Mouse (Mus musculus) midbrain, postnatal 0 days (tissue): ENCODE measurements around the gene Prrt1. TPM values are rescaled to one million over a fixed set of nuclear protein-coding genes. Genes with fewer than 3 reads are reported as not detected.

Experiments
- ATAC-seq: fragments of 200-750 bp; cut with Nextera tagmentation; 2 replicates; pipeline ENCODE4 v1.8.0; 2017; ENCODE audit warnings: moderate number of reproducible peaks, mild to moderate bottlenecking, moderate TSS enrichment, moderate library complexity; ENCODE audit not compliant: low FRiP score
- DNase-seq: peaks from one replicate; pipeline ENCODE4 v3.0.0-alpha.2; 2015; ENCODE audit warnings: low spot score
- H3K27ac ChIP-seq: fragments of 300-500 bp; sonication (generic); 2 replicates; pipeline ENCODE4 v1.5.1; 2014; ENCODE audit warnings: low read depth, mild to moderate bottlenecking, low read length, mixed read lengths
- H3K27me3 ChIP-seq: fragments of 300-500 bp; sonication (generic); 2 replicates; pipeline ENCODE4 v1.6.1; 2014; ENCODE audit warnings: low read length, control low read depth, mixed read lengths; ENCODE audit not compliant: insufficient read depth
- H3K36me3 ChIP-seq: fragments of 300-500 bp; sonication (generic); 2 replicates; pipeline ENCODE4 v1.6.1; 2014; ENCODE audit warnings: low read length, control low read depth, mixed read lengths; ENCODE audit not compliant: insufficient read depth
- H3K4me1 ChIP-seq: fragments of 300-500 bp; sonication (generic); 2 replicates; pipeline ENCODE4 v1.6.1; 2014; ENCODE audit warnings: mild to moderate bottlenecking, control low read depth, antibody characterized with exemption, low read length, mixed read lengths; ENCODE audit not compliant: insufficient read depth
- H3K4me2 ChIP-seq: fragments of 300-500 bp; sonication (generic); 2 replicates; pipeline ENCODE4 v1.6.1; 2014; ENCODE audit warnings: low read depth, mild to moderate bottlenecking, low read length, mixed read lengths; ENCODE audit not compliant: poor library complexity, severe bottlenecking
- H3K4me3 ChIP-seq: fragments of 300-500 bp; sonication (generic); 2 replicates; pipeline ENCODE4 v1.5.1; 2014; ENCODE audit warnings: low read depth, mild to moderate bottlenecking, low read length, moderate library complexity
- H3K9ac ChIP-seq: fragments of 300-500 bp; sonication (generic); replicated peaks from 2 replicates; pipeline ENCODE4 v1.6.1; 2014; ENCODE audit warnings: mild to moderate bottlenecking, low read length, moderate library complexity, mixed read lengths; ENCODE audit not compliant: poor library complexity, severe bottlenecking
- H3K9me3 ChIP-seq: fragments of 300-500 bp; sonication (generic); 2 replicates; pipeline ENCODE4 v1.6.1; 2016; ENCODE audit warnings: low read length, control low read depth
- CTCF ChIP-seq: IDR thresholded peaks from 2 replicates; pipeline ENCODE4 v1.5.1; 2016; ENCODE audit warnings: antibody characterized with exemption, mild to moderate bottlenecking
- WGBS: fragments of 180-500 bp; shearing (Covaris S2); extraction: QIAGEN DNeasy Blood & Tissue Kit; methylation state at CpG from one replicate; pipeline ENCODE4 v1.1.7; 2014; 5-methylcytosine and 5-hydroxymethylcytosine counted together
- polyA plus RNA-seq: library from polyadenylated mRNA; unstranded; fragments of >200 nt; fragmentation: Nextera tagmentation; extraction: Ambion mirVana; gene quantifications from 2 replicates; pipeline ENCODE4 v1.2.1, GENCODE M21; 2015
- total RNA-seq: library from RNA; depleted of rRNA; stranded (reverse); fragments of >200 nt; gene quantifications from 2 replicates; pipeline ENCODE4 v1.2.3, GENCODE M21; 2014

Prrt1 gene
- total and polyA plus RNA-seq, 2 experiments from 2014 or later: 9.1 to 14.0 TPM

DNA sequence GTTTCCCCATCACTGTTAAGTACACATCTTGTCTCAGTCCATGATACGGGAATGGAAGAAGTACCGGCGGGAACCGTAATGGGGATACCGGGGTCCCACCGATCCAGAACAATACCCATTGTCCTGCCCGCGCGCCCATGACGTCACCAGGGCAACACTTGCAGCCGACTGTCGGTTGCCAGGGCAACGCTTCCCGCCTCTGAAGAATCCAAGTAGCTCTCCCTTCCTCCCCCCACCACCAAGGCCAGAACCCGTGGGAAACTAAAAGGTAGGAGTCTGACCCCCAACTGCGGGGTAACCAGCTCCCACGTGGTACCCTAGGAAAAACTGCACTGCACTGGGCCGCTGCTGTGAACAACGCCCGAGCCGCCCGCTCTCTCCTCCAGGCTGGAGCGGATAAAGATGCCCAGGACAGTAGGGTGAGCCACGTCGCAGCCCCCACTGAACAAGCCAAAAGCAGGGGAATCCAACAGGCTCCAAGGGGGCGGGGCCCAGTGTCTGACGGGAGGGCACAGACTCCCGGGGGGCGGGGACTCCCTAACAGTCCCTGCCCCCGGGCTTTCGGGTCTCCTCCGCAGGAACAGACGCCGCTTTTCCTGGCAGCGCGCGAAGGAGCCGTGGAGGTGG, 42.4 kb upstream of the Prrt1 start:
- Histone ChIP-seq H3K4me1 (peaks cover 27% of the 10 kb centered on the region), H3K36me3 (no peaks in the 10 kb centered on the region), H3K4me3 (peak overlapping the region; percentile 71), H3K27ac (peak overlapping the region; percentile 99), H3K9me3 (no peaks in the 10 kb centered on the region), H3K4me2 (peak overlapping the region; percentile 65), H3K27me3 (no peaks in the 10 kb centered on the region), H3K9ac (peak overlapping the region; percentile 79)
- TF ChIP-seq CTCF: no peak
- DNase-seq (peak; percentile 94), ATAC-seq (peak; percentile 79)
- WGBS: under 1% methylated on average over 36 of the region's 38 CpGs

DNA sequence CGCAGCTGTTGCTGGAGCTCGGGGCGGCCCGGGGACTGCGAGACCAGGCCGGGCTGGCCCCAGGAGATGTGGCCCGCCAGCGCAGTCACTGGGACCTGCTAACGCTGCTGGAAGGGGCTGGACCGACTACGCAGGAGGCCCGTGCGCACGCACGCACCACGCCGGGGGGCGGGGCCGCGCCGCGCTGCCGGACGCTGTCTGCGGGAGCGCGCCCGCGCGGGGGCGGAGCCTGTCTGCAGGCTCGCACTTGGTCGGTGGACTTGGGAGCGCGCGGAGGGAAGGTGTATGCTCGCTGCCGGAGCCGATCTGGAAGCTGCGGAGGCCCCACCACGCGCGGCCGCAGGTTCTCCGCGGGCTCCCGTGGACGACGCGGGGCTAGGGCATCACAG, 41.9 kb upstream of the Prrt1 start:
- H3K4me1 ChIP-seq: peaks cover 27% of the 10 kb centered on the region
- TF ChIP-seq CTCF: no peak
- no peaks in the 10 kb centered on the region for H3K36me3 ChIP-seq
- H3K4me3 ChIP-seq: peak overlapping the region; percentile 71
- ATAC-seq: peak; percentile 88
- 0% methylated on average over 35 of the region's 50 CpGs for WGBS
- H3K4me2 ChIP-seq: peak overlapping the region; percentile 65
- peak; percentile 97 for DNase-seq
- H3K9me3 ChIP-seq: no peaks in the 10 kb centered on the region
- peak overlapping the region; percentile 99 for H3K27ac ChIP-seq
- H3K27me3 ChIP-seq: no peaks in the 10 kb centered on the region
- peak overlapping the region; percentile 79 for H3K9ac ChIP-seq

DNA sequence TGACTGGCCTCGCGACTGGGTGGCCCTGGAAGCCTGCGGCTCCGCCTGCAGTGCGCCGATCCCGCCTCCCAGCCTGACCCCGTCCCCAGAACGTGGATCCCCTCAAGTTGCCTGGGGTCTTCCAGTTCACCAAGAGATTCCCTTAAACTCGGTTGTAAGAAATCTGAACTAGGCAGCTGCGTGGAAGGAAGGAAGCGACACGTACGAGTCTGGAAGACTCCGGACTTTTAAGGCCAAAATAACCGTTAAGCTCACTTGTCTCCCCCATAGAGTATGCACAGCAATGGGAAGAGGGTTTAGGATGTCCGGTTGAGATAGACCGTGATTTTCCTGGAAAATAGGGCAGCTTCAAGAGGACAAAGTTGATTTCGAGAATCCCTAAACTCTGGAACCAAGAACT, 41.5 kb upstream of the Prrt1 start:
- no peak for TF ChIP-seq CTCF

DNA sequence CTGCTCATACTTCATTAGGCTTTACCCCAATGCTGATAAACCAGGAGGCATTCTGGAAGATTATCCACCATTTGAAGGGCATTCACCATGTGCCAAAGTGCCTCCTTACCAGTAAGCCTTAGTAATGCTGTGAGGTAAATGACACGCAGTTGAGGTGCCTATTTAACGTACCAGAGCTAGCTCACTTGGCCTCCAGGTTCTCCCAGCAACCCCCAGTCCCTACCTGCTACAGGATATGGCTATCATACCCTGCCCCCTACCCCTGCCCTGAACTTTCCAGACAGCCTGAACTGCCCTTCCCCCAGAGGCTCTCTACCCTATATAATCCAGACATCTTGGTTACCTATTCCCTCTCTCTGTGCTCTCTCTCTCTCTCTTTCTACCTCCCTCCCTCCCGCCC, 40.6 kb upstream of the Prrt1 start:
- DNase-seq: no peak
- Histone ChIP-seq H3K36me3 (no peaks in the 10 kb centered on the region), H3K9me3 (no peaks in the 10 kb centered on the region), H3K27me3 (no peaks in the 10 kb centered on the region), H3K4me3 (no peak overlapping the region), H3K27ac (no peak overlapping the region), H3K9ac (no peak overlapping the region), H3K4me1 (peaks cover 29% of the 10 kb centered on the region), H3K4me2 (no peak overlapping the region)
- no peak for ATAC-seq
- TF ChIP-seq CTCF: no peak
- 78% methylated on average over 3 of the region's 3 CpGs for WGBS

More for the DNA sequence above, 41.5 kb upstream of the Prrt1 start:
- Histone ChIP-seq H3K36me3 (no peaks in the 10 kb centered on the region), H3K4me3 (peak overlapping the region; percentile 71), H3K9ac (peak overlapping the region; percentile 79), H3K4me2 (peak overlapping the region; percentile 65), H3K27me3 (no peaks in the 10 kb centered on the region), H3K9me3 (no peaks in the 10 kb centered on the region), H3K27ac (peak overlapping the region; percentile 99), H3K4me1 (peaks cover 27% of the 10 kb centered on the region)
- WGBS: 4% methylated on average over 19 of the region's 19 CpGs
- ATAC-seq (no peak), DNase-seq (no peak)

DNA sequence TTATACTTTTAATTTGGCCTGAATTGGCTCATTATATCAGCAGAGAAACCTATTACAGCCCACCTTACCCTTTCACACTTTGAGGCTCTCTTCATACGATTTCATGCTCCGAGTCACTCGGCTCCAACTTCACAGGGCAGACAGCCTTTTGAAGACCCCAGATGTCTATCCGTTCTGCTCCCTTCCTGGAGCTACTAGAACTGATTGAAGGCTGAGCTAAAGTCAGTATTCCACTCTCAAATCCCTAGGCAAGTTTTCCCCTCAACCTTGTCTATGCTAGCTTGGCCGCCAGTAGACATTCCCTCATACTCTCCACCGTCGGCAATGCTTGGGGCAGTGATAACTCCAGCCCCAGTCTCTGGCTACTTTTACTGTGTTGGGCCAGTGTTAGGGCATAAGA, 40.1 kb upstream of the Prrt1 start:
- no peak for TF ChIP-seq CTCF
- Histone ChIP-seq H3K4me3 (no peak overlapping the region), H3K9me3 (no peaks in the 10 kb centered on the region), H3K27ac (no peak overlapping the region), H3K36me3 (no peaks in the 10 kb centered on the region), H3K4me2 (no peak overlapping the region), H3K4me1 (peaks cover 34% of the 10 kb centered on the region), H3K9ac (no peak overlapping the region), H3K27me3 (no peaks in the 10 kb centered on the region)
- ATAC-seq: no peak
- no peak for DNase-seq
- 54% methylated on average over 7 of the region's 7 CpGs for WGBS

DNA sequence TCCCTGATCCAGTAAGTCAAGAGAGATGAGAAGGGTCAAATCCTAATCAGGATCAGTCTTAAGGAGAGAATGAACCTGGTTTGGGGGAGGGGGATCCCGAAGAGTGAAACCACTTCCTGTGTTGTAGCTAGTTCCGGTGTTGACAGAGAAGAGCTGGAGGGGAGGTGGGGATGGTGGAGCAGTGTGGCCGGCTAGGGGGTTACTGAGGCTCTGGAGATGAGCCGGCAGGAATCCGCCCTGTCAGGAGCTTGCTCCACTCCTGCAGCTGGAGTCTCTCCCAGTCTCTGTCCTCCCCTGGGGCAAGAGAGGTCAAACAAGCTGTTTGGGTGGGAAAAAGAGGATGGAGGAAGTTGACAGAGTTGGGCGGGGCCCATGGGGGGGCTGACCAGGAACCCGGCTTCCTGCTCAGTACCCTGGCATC, 39.6 kb upstream of the Prrt1 start, which contains the start of gene Gpsm3:
Gene Gpsm3, plus strand, starts transcription at position 126 of the 421 bp plus-strand sequence.
- Histone ChIP-seq H3K36me3 (peaks cover 2% of the 10 kb centered on the region; the same call in 1 of the 2 replicates), H3K4me3 (no peak within 1 kb of the TSS), H3K4me2 (peak within 1 kb of the TSS; percentile 15; the same call in 1 of the 2 replicates), H3K9ac (no peak within 1 kb of the TSS), H3K27ac (no peak within 1 kb of the TSS), H3K9me3 (no peaks in the 10 kb centered on the region), H3K27me3 (no peaks in the 10 kb centered on the region), H3K4me1 (peaks cover 38% of the 10 kb centered on the region)
- ATAC-seq: no peak
- DNase-seq: no peak
- no peak for TF ChIP-seq CTCF
- WGBS: 32% methylated on average over 7 of the region's 7 CpGs
